Mouse (Mus musculus) left cerebral cortex, adult 18-20 months (tissue): ENCODE measurements around the gene Hectd2. TPM values are rescaled to one million over a fixed set of nuclear protein-coding genes. Genes with fewer than 3 reads are reported as not detected.

Experiments
- DNase-seq, 2 experiments: peaks; one replicate each; pipeline ENCODE4 v3.0.0; 2021 to 2022; ENCODE audit warnings: low spot score in 2 of 2, mixed read lengths in 1 of 2
- total RNA-seq, 2 experiments: library from RNA; stranded (reverse); gene quantifications; 2 replicates each; pipeline ENCODE4 v1.2.3; 2021

Hectd2 gene
- total RNA-seq, 2 experiments from 2014 or later = 19.4 to 21.2 TPM

GRCm38 (mm10) chr19:36560160-36560559, 5.7 kb downstream of the Hectd2 start:
- DNase-seq = no peak

DNA sequence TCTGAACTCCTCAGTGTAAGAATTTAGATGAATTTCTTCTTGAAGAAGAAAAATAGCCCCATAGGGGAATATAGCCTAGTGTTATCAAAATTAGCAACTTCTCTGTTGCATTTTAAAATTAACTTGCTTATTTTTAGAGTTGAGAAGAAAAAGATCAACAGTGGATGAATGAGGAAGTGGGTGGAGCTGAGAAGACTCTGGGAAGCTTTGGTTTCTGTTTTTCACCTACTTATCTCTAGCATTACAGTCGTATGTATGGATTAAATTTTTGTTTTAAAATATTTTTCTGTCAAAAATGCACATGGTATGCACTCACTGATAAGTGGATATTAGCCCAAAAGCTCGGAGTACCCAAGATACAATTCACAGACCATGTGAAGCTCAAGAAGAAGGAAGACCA, 6.7 kb downstream of the Hectd2 start:
- no peak for DNase-seq

DNA sequence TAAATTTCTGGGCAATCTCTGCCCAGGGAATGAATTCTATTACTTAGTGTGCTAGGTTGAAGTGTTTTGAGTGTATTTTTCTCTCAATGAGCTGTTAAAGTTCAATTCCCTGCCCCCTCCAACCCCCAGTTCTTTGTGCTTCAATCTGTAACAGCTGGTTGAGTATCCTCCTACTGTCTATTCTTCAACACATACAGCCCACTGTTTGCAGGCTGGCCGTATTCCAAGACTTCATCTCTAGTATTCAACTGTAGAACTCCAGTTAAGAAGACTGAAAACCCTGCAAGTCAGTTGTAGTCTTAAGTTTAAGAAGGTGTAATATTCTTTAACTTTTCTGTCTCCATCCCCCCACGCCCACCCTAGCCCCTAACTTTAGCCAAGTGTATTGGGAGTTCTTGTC, 10.0 kb downstream of the Hectd2 start:
- DNase-seq = peak; percentile 50 to 62

GRCm38 (mm10) chr19:36573986-36574385, 19.5 kb downstream of the Hectd2 start:
- DNase-seq = no peak

GRCm38 (mm10) chr19:36575159-36575558, 20.7 kb downstream of the Hectd2 start:
- peak in 1 of 2 experiments; percentile 12 for DNase-seq

GRCm38 (mm10) chr19:36580874-36581273, 26.4 kb downstream of the Hectd2 start:
- DNase-seq = no peak

- DNase-seq = no peak
Observed at GRCm38 (mm10) chr19:36582116-36582515, 27.7 kb downstream of the Hectd2 start.

GRCm38 (mm10) chr19:36585505-36585904, 31.1 kb downstream of the Hectd2 start:
- no peak for DNase-seq

- DNase-seq = no peak
Observed at GRCm38 (mm10) chr19:36594409-36594808, 40.0 kb downstream of the Hectd2 start.

- DNase-seq = no peak
Observed at GRCm38 (mm10) chr19:36601869-36602268, 47.4 kb downstream of the Hectd2 start.

GRCm38 (mm10) chr19:36602535-36603312, 48.3 kb downstream of the Hectd2 start:
- DNase-seq = no peak

- no peak for DNase-seq
Observed at GRCm38 (mm10) chr19:36606270-36606669, 51.8 kb downstream of the Hectd2 start.

DNA sequence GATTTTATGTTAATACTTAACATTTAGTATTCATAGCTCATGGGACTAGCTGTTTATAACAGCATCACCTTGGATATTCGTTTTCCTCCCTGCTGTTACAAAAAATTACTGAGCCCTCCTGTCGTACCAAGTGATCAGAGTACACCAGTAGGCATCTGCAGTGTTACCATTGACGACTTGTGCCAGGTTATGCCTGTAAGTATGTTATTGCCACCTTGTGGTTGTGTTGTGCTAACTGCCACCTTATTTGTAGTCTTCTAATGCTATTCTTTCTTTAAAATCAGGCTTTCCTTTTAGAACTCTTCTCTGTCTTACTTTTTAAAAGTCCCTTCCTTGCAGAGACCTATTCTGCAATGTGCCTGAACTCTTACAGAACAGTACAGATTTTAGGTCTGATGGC, 54.8 kb downstream of the Hectd2 start:
- no peak for DNase-seq

DNA sequence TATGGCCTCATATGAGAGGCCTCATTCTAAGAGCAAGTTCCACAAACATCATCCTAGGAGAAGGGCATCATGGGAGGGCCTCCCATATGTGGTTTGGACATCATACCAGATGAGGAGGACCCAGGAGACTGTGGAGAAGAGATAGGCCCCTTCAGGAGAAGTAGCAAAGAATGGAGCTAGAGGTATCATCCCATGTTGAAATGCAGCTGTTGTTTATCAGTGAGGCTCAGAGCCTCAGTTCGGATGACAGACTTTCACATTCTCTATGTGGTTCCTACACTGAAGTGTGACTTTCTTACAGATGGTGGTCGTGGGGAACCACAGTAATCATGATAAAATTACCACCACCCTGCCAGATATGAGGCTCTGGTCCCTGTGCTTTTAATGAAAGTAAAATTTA, 55.9 kb downstream of the Hectd2 start:
- DNase-seq = no peak

GRCm38 (mm10) chr19:36625906-36626305, 71.5 kb downstream of the Hectd2 start:
- DNase-seq = no peak

DNA sequence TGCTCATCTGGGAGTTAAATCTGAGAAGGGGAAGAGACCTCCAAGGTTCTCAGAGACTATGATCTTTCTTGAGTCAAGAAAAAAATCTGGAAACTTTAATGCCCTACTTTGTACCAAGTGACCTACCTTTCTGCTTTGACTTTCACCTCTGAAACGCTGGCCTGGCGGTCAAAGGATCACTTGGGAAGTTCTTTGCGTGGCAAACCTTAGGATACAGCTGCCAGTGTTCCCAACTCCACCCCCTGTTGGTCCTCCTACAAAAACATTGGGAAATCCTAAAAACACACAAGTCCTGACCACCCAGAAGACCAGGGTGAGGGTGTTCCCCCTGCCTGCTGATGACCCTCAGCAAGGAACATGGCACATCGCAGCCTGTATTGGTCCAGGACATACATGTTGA, 72.4 kb downstream of the Hectd2 start:
- no peak for DNase-seq

DNA sequence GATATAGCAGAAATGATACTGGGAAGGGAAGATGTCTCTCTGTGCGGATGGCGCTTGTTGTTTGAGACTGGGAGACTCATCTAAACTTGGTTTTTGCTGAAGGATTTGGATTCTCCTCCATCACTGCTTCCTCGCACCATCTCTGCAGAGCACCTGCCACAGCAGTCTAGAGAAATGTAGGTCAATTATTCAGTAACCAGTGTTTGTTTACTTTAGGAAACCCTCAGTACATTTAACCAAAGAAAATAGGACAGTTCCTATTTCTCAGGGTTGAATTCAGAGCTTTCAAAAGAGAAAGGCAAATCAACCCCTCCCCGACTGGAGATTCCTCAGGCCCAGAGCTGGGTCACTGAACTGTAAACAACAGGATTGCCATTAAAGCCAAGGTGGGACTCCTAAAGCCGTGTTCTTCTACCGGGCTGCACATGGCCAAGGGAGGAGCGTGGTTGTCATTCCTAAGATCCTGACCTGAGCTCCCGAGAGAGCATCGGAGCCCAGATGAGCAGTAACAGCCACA, 75.0 kb downstream of the Hectd2 start:
- no peak for DNase-seq

- no peak for DNase-seq
Observed at GRCm38 (mm10) chr19:36630361-36630760, 75.9 kb downstream of the Hectd2 start.

DNA sequence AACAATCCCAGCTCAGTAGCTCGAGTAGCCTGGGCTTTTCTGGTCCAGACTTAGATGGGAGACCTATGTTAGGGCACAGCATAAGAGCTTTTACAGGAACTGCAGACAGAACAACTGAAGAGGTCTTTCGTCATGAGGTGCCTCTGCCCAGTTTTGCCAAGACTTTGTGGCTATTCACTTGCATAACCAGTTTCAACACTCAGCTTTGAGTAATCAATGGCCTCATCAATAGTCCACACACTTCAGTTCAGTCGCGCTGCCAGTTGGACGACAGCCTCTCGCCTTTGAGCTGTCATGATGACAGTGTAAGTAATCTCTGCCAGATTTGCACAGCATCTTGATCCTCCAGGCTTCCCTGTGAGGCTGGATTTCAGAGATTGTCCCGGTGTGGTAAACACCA, 80.3 kb downstream of the Hectd2 start:
- no peak for DNase-seq

DNA sequence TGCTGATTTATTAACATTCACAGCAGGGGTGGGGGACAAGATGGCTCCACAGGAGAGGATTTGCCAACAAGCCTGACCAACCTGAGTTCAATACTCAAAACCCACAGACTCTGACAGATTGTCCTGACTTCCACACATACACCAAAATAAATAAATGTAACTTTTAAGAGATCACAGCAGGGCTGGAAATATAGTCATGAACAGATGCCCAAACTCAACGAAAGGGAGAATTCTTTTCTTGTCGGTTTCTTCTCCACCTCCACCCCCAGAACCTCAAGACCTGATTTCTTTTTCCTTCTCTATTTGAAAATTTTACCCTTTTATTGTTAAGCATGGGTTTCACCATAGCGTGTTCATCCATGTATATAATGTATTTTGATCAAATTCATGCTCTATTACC, 82.8 kb downstream of the Hectd2 start:
- no peak for DNase-seq

GRCm38 (mm10) chr19:36637948-36638587, 83.6 kb downstream of the Hectd2 start:
- DNase-seq = no peak

DNA sequence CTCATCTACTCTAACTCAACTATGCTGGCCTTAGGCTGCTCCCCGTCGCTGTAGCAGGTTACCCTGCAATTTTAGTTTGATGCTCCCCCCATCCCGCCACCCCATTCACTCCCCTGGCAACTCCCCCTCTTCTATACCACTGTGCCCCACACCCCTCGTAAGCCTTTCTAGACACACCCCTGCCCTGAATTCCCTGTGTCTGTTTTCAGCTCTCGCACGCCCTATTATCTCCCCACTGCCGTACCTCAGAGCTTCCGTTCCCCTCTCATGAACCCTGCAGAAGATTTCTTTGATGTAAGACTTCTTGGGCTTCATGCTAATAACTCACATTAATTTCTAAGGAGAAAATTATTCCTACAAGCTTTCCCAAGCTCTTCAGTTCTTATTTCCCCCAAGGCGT, 84.6 kb downstream of the Hectd2 start:
- DNase-seq = no peak

GRCm38 (mm10) chr19:36641128-36641527, 86.7 kb downstream of the Hectd2 start:
- DNase-seq = peak in 1 of 2 experiments; percentile 21
